In genomic region chr15:6233621-6234020, GRCm38 (mm10) we compare ENCODE assay signal across 27 mouse cellular contexts.
"Had no signal": no experiment of that assay in that cellular context is flagged by ENCODE, and none has a peak within 500 bp of the region (broad histone marks: within the 10 kb centered on the region; RNA-seq: fewer than 3 reads in every experiment).

No protein-coding gene starts in this region.

- H3K36me3 ChIP-seq: heart, embryonic 13.5 days; heart, embryonic 15.5 days; hindbrain, embryonic 10.5 days; hindbrain, embryonic 12.5 days; kidney, embryonic 15.5 days; limb, embryonic 10.5 days; limb, embryonic 12.5 days; liver, embryonic 13.5 days had no signal

- H3K4me2 ChIP-seq: heart, embryonic 11.5 days; heart, embryonic 13.5 days; heart, embryonic 15.5 days; hindbrain, embryonic 12.5 days; hindbrain, embryonic 14.5 days; kidney, embryonic 15.5 days; limb, embryonic 12.5 days; liver, embryonic 11.5 days; liver, embryonic 13.5 days had no signal

- ATAC-seq: hindbrain, embryonic 16.5 days; inflammation-experienced regulatory T-cells, adult 6 months had no signal

- H3K4me1 ChIP-seq: hindbrain, embryonic 10.5 days; hindbrain, embryonic 12.5 days had no signal

- H3K9me3 ChIP-seq: heart, embryonic 15.5 days; hindbrain, embryonic 10.5 days; hindbrain, embryonic 12.5 days; kidney, embryonic 15.5 days; limb, embryonic 10.5 days; limb, embryonic 12.5 days; liver, embryonic 13.5 days had no signal

- H3K9ac ChIP-seq: heart, embryonic 13.5 days; heart, embryonic 15.5 days; hindbrain, embryonic 12.5 days; hindbrain, embryonic 14.5 days; kidney, embryonic 15.5 days; limb, embryonic 12.5 days; liver, embryonic 13.5 days had no signal

- H3K27ac ChIP-seq: heart, adult 2 months; heart, embryonic 13.5 days; heart, embryonic 15.5 days; hindbrain, embryonic 10.5 days; hindbrain, embryonic 12.5 days; hindbrain, embryonic 14.5 days; kidney, embryonic 15.5 days; kidney, postnatal 0 days; layer of hippocampus, adult 2 months; left cerebral cortex, adult 2 months; limb, embryonic 10.5 days; limb, embryonic 12.5 days; liver, embryonic 13.5 days had no signal

- DNase-seq: gastrocnemius, postnatal 14 days; gastrocnemius, postnatal 36 days; heart, adult 2 months; heart, postnatal 14 days; heart, postnatal 4 days; kidney, adult 11 months; kidney, adult 2 months; kidney, adult 9 months; kidney, postnatal 25 days; kidney, postnatal 4 days; liver; liver, embryonic 13.5 days had no signal

- H3K4me3 ChIP-seq: heart, adult 2 months; heart, embryonic 13.5 days; heart, embryonic 15.5 days; hindbrain, embryonic 10.5 days; hindbrain, embryonic 12.5 days; kidney, embryonic 15.5 days; layer of hippocampus, adult 2 months; left cerebral cortex, adult 2 months; limb, embryonic 10.5 days; limb, embryonic 12.5 days; liver, embryonic 13.5 days had no signal

- H3K27me3 ChIP-seq: heart, embryonic 13.5 days; heart, embryonic 15.5 days; hindbrain, embryonic 12.5 days; kidney, embryonic 15.5 days; limb, embryonic 12.5 days; liver, embryonic 13.5 days had no signal
